Mouse (Mus musculus) effector memory CD4-positive, alpha-beta T cell, adult 7 months (primary cell): Measurements from ENCODE around the gene Defb22. TPM values are rescaled to one million over a fixed set of nuclear protein-coding genes. Genes with fewer than 3 reads are reported as not detected.

ENCODE experiments used
- polyA plus RNA-seq: library from polyadenylated mRNA; unstranded; fragments of 100-300 nt; shearing (Covaris generic); gene quantifications from one replicate; pipeline ENCODE4 v1.2.1, GENCODE M21; 2017

The Defb22 gene
- not detected for polyA plus RNA-seq

GRCm38 (mm10) chr2:152490038-152490437 lies at the start of gene Defb22:
Gene Defb22 (minus strand): TSS chr2:152490138.

DNA sequence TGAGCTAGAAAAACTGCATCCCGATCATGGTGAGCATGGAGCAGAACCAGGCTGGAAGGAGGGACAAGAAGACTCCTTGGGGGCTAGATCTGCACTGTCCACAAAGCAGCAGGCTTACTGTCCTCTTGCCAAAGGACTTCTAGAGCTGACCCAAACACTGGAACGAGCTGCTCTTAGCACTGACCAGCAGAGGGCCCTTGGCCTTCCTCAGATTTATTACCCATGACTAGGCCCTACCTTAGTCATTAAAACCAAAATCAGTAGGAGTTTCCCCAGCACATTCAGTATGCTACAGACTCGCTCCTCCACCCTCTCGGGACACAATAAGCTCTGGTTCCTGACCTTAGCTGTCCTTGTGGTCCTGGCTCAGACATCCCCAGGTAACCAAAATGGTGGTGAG lies 28.0 kb upstream of the Defb22 start, which contains the start of gene Defb28:
TSS of gene Defb28 (plus strand) at position 275 of the 400 bp plus-strand sequence.

GRCm38 (mm10) chr2:152511592-152511991 lies 21.7 kb upstream of the Defb22 start, which contains the start of gene Defb26:
Gene Defb26 (minus strand): TSS chr2:152511692.

GRCm38 (mm10) chr2:152476763-152477162 lies 13.2 kb downstream of the Defb22 start, which contains the start of gene Defb20:
Gene Defb20 (plus strand): TSS chr2:152477063.

DNA sequence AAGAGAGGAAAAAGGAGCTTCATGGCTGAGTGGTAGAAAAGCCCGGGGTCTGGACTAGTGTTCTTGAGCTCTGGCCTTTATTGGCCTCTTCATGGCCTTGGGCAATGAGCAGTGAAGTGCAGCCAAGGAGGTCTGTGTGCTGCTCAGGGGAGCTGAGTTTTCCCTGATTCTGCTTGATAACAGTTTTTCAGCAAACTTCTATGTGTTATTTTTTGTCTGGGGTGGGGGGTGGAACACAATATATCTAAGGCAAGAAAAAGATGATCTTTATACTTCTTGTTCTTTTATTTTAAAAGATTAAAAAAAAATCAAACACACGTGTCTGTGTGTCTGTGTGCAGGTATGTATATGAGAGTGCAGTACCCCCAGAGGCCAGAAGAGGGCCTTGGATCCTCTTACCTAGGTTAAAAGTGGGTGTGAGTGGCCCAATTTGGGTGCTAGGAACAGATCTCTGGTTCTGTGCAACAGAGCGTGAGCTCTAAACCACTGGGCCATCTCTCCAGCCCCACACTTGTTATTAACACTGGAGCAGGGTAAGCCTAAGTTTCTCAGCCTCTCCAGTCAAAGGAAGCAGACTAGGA lies 25.3 kb downstream of the Defb22 start, which contains the start of gene Defb23:
TSS of gene Defb23 (minus strand) at position 51 of the 581 bp plus-strand sequence.

Other genes with a start within 250 kb of the Defb22 start
- 66.3 TPM for gene Tbc1d20, start 196.3 kb downstream of the Defb22 start, polyA plus RNA-seq
- gene Rbck1, start 157.5 kb downstream of the Defb22 start, polyA plus RNA-seq: 268 TPM
- gene Trib3, start 146.1 kb downstream of the Defb22 start, polyA plus RNA-seq: 5.6 TPM
- not detected for gene Nrsn2, start 113.5 kb downstream of the Defb22 start, polyA plus RNA-seq
- 0.21 TPM for gene Sox12, start 92.1 kb downstream of the Defb22 start, polyA plus RNA-seq
- gene Zcchc3, start 75.1 kb downstream of the Defb22 start, polyA plus RNA-seq: 0.93 TPM
- 0.62 TPM for gene 6820408C15Rik, start 74.6 kb downstream of the Defb22 start, polyA plus RNA-seq
- not detected for gene Defb23, start 25.5 kb downstream of the Defb22 start, polyA plus RNA-seq
- gene Defb20, start 13.1 kb downstream of the Defb22 start, polyA plus RNA-seq: not detected
- gene Defb26, start 21.6 kb upstream of the Defb22 start, polyA plus RNA-seq: not detected
- not detected for gene Defb28, start 28.1 kb upstream of the Defb22 start, polyA plus RNA-seq
- gene Defb29, start 50.0 kb upstream of the Defb22 start, polyA plus RNA-seq: not detected
- gene Gm17416, start 79.2 kb upstream of the Defb22 start, polyA plus RNA-seq: not detected
- gene Defb21, start 82.6 kb upstream of the Defb22 start, polyA plus RNA-seq: not detected
- gene Defb19, start 90.2 kb upstream of the Defb22 start, polyA plus RNA-seq: 1.1 TPM
- not detected for gene Defb45, start 109.3 kb upstream of the Defb22 start, polyA plus RNA-seq
- gene Defb36, start 114.2 kb upstream of the Defb22 start, polyA plus RNA-seq: not detected
- not detected for gene Defb25, start 132.9 kb upstream of the Defb22 start, polyA plus RNA-seq
- gene Rem1, start 136.8 kb upstream of the Defb22 start, polyA plus RNA-seq: not detected
- gene H13, start 179.3 kb upstream of the Defb22 start, polyA plus RNA-seq: 182 TPM
- gene Mcts2, start 196.9 kb upstream of the Defb22 start, polyA plus RNA-seq: 4.7 TPM
- gene Id1, start 246.1 kb upstream of the Defb22 start, polyA plus RNA-seq: 1.9 TPM